Mouse (Mus musculus) kidney, postnatal 0 days (tissue): ENCODE results near the gene Exoc3l. TPM values are rescaled to one million over a fixed set of nuclear protein-coding genes. Genes with fewer than 3 reads are reported as not detected.

Source experiments
- ATAC-seq: fragments of 200-750 bp; cut with Nextera tagmentation; replicated peaks from 2 replicates; pipeline ENCODE4 v1.8.0; 2017; ENCODE audit warnings: low read depth, moderate number of reproducible peaks, moderate TSS enrichment, moderate library complexity; ENCODE audit not compliant: low FRiP score
- DNase-seq: peaks from one replicate; pipeline ENCODE4 v3.0.0-alpha.2; 2016; ENCODE audit warnings: low spot score
- H3K27ac ChIP-seq: fragments of 300-500 bp; sonication (generic); 2 replicates; pipeline ENCODE4 v1.5.1; 2014; ENCODE audit warnings: mild to moderate bottlenecking
- H3K27me3 ChIP-seq: fragments of 300-500 bp; sonication (generic); 2 replicates; pipeline ENCODE4 v1.6.1; 2014; ENCODE audit warnings: low read length, mixed read lengths; ENCODE audit not compliant: insufficient read depth
- H3K36me3 ChIP-seq: fragments of 300-500 bp; sonication (generic); 2 replicates; pipeline ENCODE4 v1.6.1; 2014; ENCODE audit warnings: low read length, mixed read lengths; ENCODE audit not compliant: insufficient read depth
- H3K4me1 ChIP-seq: fragments of 300-500 bp; sonication (generic); replicated peaks from 2 replicates; pipeline ENCODE4 v1.6.1; 2014; ENCODE audit warnings: antibody characterized with exemption, low read length, mixed read lengths; ENCODE audit not compliant: insufficient read depth
- H3K4me2 ChIP-seq: fragments of 300-500 bp; sonication (generic); 2 replicates; pipeline ENCODE4 v1.6.1; 2014; ENCODE audit warnings: mild to moderate bottlenecking, low read length, moderate library complexity, mixed read lengths
- H3K4me3 ChIP-seq: fragments of 300-500 bp; sonication (generic); replicated peaks from 2 replicates; pipeline ENCODE4 v1.5.1; 2014; ENCODE audit warnings: low read depth, low read length
- H3K9ac ChIP-seq: fragments of 300-500 bp; sonication (generic); 2 replicates; pipeline ENCODE4 v1.6.1; 2014; ENCODE audit warnings: low read depth, low read length
- H3K9me3 ChIP-seq: fragments of 300-500 bp; sonication (generic); replicated peaks from 2 replicates; pipeline ENCODE4 v1.6.1; 2016; ENCODE audit warnings: low read length, inconsistent platforms, mixed read lengths
- CTCF ChIP-seq: IDR thresholded peaks from 2 replicates; pipeline ENCODE4 v1.5.1; 2016; ENCODE audit warnings: antibody characterized with exemption, low read depth, mild to moderate bottlenecking, moderate library complexity
- WGBS: fragments of 180-500 bp; shearing (Covaris S2); extraction: QIAGEN DNeasy Blood & Tissue Kit; methylation state at CpG from one replicate; pipeline ENCODE4 v1.1.7; 2014; 5-methylcytosine and 5-hydroxymethylcytosine counted together
- polyA plus RNA-seq: library from polyadenylated mRNA; unstranded; fragments of >200 nt; fragmentation: Nextera tagmentation; extraction: Ambion mirVana; gene quantifications from 2 replicates; pipeline ENCODE4 v1.2.1, GENCODE M21; 2015

The Exoc3l gene
- polyA plus RNA-seq, 1 experiment from 2014 or later: 15.9 TPM

GRCm38 (mm10) chr8:105283074-105283473 lies 12.8 kb downstream of the Exoc3l start:
- Histone ChIP-seq H3K4me2 (no peak overlapping the region), H3K9ac (no peak overlapping the region), H3K27me3 (peaks cover 7% of the 10 kb centered on the region), H3K27ac (no peak overlapping the region), H3K9me3 (no peaks in the 10 kb centered on the region), H3K4me1 (0 out of 2 replicates have a peak, but pooled peaks cover 2% of the 10 kb centered on the region), H3K36me3 (no peaks in the 10 kb centered on the region; the same call in 1 of the 2 replicates), H3K4me3 (no peak overlapping the region)
- DNase-seq (no peak), ATAC-seq (peak; percentile 37; the same call in 1 of the 2 replicates)
- TF ChIP-seq CTCF: peak; percentile 78
- 45% methylated on average over 23 of the region's 23 CpGs for WGBS

- Histone ChIP-seq H3K4me3 (no peak overlapping the region), H3K4me1 (0 out of 2 replicates have a peak, but pooled peaks cover 2% of the 10 kb centered on the region), H3K9ac (no peak overlapping the region), H3K9me3 (no peaks in the 10 kb centered on the region), H3K27me3 (peaks cover 15% of the 10 kb centered on the region), H3K4me2 (no peak overlapping the region), H3K36me3 (no peaks in the 10 kb centered on the region; the same call in 1 of the 2 replicates), H3K27ac (no peak overlapping the region)
- TF ChIP-seq CTCF: no peak
- no peak for DNase-seq
- no peak for ATAC-seq
- 88% methylated on average over 4 of the region's 4 CpGs for WGBS
Observed at GRCm38 (mm10) chr8:105282239-105282638, 13.7 kb downstream of the Exoc3l start.

- H3K27me3 ChIP-seq: peaks cover 19% of the 10 kb centered on the region
- 0 out of 2 replicates have a peak, but pooled peaks cover 2% of the 10 kb centered on the region for H3K4me1 ChIP-seq
- no peak overlapping the region for H3K4me3 ChIP-seq
- no peak overlapping the region for H3K9ac ChIP-seq
- WGBS: 83% methylated on average over 12 of the region's 12 CpGs
- ATAC-seq: no peak
- no peak for DNase-seq
- H3K27ac ChIP-seq: no peak overlapping the region
- H3K36me3 ChIP-seq: no peaks in the 10 kb centered on the region; the same call in 1 of the 2 replicates
- no peak overlapping the region for H3K4me2 ChIP-seq
- H3K9me3 ChIP-seq: no peaks in the 10 kb centered on the region
- no peak for TF ChIP-seq CTCF
Observed at GRCm38 (mm10) chr8:105281821-105282220, 14.1 kb downstream of the Exoc3l start.

GRCm38 (mm10) chr8:105280567-105280966 lies 15.3 kb downstream of the Exoc3l start:
- 85% methylated on average over 3 of the region's 3 CpGs for WGBS
- H3K4me2 ChIP-seq: no peak overlapping the region
- DNase-seq (no peak), ATAC-seq (no peak)
- H3K9me3 ChIP-seq: no peaks in the 10 kb centered on the region
- H3K4me3 ChIP-seq: no peak overlapping the region
- H3K27ac ChIP-seq: no peak overlapping the region
- TF ChIP-seq CTCF: no peak
- H3K9ac ChIP-seq: no peak overlapping the region
- H3K4me1 ChIP-seq: 0 out of 2 replicates have a peak, but pooled peaks cover 2% of the 10 kb centered on the region
- no peaks in the 10 kb centered on the region; the same call in 1 of the 2 replicates for H3K36me3 ChIP-seq
- H3K27me3 ChIP-seq: peaks cover 30% of the 10 kb centered on the region

- Histone ChIP-seq H3K4me3 (no peak overlapping the region; the same call in 1 of the 2 replicates), H3K36me3 (no peaks in the 10 kb centered on the region; the same call in 1 of the 2 replicates), H3K9ac (no peak overlapping the region), H3K27ac (no peak overlapping the region), H3K4me1 (0 out of 2 replicates have a peak, but pooled peaks cover 2% of the 10 kb centered on the region), H3K27me3 (peaks cover 37% of the 10 kb centered on the region), H3K9me3 (no peaks in the 10 kb centered on the region), H3K4me2 (peak overlapping the region; percentile 48)
- DNase-seq (no peak), ATAC-seq (peak; percentile 66; the same call in 1 of the 2 replicates)
- 2% methylated on average over 28 of the region's 28 CpGs for WGBS
- TF ChIP-seq CTCF: peak; percentile 41
Observed at GRCm38 (mm10) chr8:105278911-105279334, 17.0 kb downstream of the Exoc3l start.

GRCm38 (mm10) chr8:105276292-105277120 lies 19.4 kb downstream of the Exoc3l start:
- DNase-seq (peak; percentile 51), ATAC-seq (peak; percentile 24)
- Histone ChIP-seq H3K36me3 (no peaks in the 10 kb centered on the region; the same call in 1 of the 2 replicates), H3K4me3 (peak overlapping the region; percentile 31), H3K4me2 (peak overlapping the region; percentile 69), H3K27me3 (peaks cover 55% of the 10 kb centered on the region), H3K4me1 (0 out of 2 replicates have a peak, but pooled peaks cover 2% of the 10 kb centered on the region), H3K27ac (no peak overlapping the region), H3K9me3 (no peaks in the 10 kb centered on the region), H3K9ac (0 out of 2 replicates have a peak overlapping the region, but pooled peaks have one; percentile 31)
- 0 out of 2 replicates have a peak, but pooled peaks have one; percentile 4 for TF ChIP-seq CTCF
- 4% methylated on average over 30 of the region's 30 CpGs for WGBS
